Mouse (Mus musculus) midbrain, embryonic 12.5 days (tissue): Measurements from ENCODE around the gene Agbl4. TPM values are rescaled to one million over a fixed set of nuclear protein-coding genes. Genes with fewer than 3 reads are reported as not detected.
A peak's percentile ranks its signal among the peaks of the same experiment; 100 is the strongest.

Experiments used
- ATAC-seq: fragments of 200-750 bp; cut with Nextera tagmentation; 2 replicates; pipeline ENCODE4 v1.8.0; 2017; ENCODE audit warnings: low read depth, moderate TSS enrichment, moderate library complexity; ENCODE audit not compliant: low FRiP score
- H3K27ac ChIP-seq: fragments of 300-500 bp; sonication (generic); replicated peaks from 2 replicates; pipeline ENCODE4 v1.5.1; 2016; ENCODE audit warnings: mild to moderate bottlenecking
- H3K27me3 ChIP-seq: fragments of 300-500 bp; sonication (generic); 2 replicates; pipeline ENCODE4 v1.6.1; 2016; ENCODE audit warnings: mild to moderate bottlenecking
- H3K36me3 ChIP-seq: fragments of 300-500 bp; sonication (generic); 2 replicates; pipeline ENCODE4 v1.6.1; 2016
- H3K4me1 ChIP-seq: fragments of 300-500 bp; sonication (generic); 2 replicates; pipeline ENCODE4 v1.6.1; 2016
- H3K4me2 ChIP-seq: fragments of 300-500 bp; sonication (generic); replicated peaks from 2 replicates; pipeline ENCODE4 v1.6.1; 2016; ENCODE audit warnings: mild to moderate bottlenecking, moderate library complexity
- H3K4me3 ChIP-seq: fragments of 300-500 bp; sonication (generic); 2 replicates; pipeline ENCODE4 v1.5.1; 2016; ENCODE audit warnings: mild to moderate bottlenecking
- H3K9ac ChIP-seq: fragments of 300-500 bp; sonication (generic); replicated peaks from 2 replicates; pipeline ENCODE4 v1.6.1; 2016; ENCODE audit warnings: mild to moderate bottlenecking, moderate library complexity
- H3K9me3 ChIP-seq: fragments of 300-500 bp; sonication (generic); 2 replicates; pipeline ENCODE4 v1.6.1; 2016; ENCODE audit warnings: mild to moderate bottlenecking
- WGBS: fragments of 180-500 bp; shearing (Covaris S2); methylation state at CpG from one replicate; pipeline ENCODE4 v1.1.7; 2016; 5-methylcytosine and 5-hydroxymethylcytosine counted together
- polyA plus RNA-seq: library from polyadenylated mRNA; unstranded; fragments of >200 nt; fragmentation: Nextera tagmentation; extraction: Ambion mirVana; gene quantifications from 2 replicates; pipeline ENCODE4 v1.2.1, GENCODE M21; 2016

Gene Agbl4
- polyA plus RNA-seq, 1 experiment from 2014 or later, result 0.89 TPM

GRCm38 (mm10) chr4:111442435-111443238 lies 1045.2 kb downstream of the Agbl4 start:
- WGBS, result 83% methylated on average over 1 of the region's 1 CpGs
- H3K27ac ChIP-seq, result no peak overlapping the region
- ATAC-seq, result no peak

GRCm38 (mm10) chr4:111443906-111444615 lies 1046.6 kb downstream of the Agbl4 start:
- Histone ChIP-seq H3K27me3 (peaks cover 34% of the 10 kb centered on the region), H3K27ac (peak overlapping the region; percentile 71), H3K4me3 (no peak overlapping the region), H3K9ac (no peak overlapping the region), H3K9me3 (no peaks in the 10 kb centered on the region), H3K36me3 (peaks cover 14% of the 10 kb centered on the region), H3K4me2 (no peak overlapping the region), H3K4me1 (peaks cover 37% of the 10 kb centered on the region)
- peak; percentile 77 for ATAC-seq
- WGBS, result 46% methylated on average over 10 of the region's 10 CpGs

More at GRCm38 (mm10) chr4:111442435-111443238, 1045.2 kb downstream of the Agbl4 start:
- H3K36me3 ChIP-seq, result peaks cover 10% of the 10 kb centered on the region
- H3K9me3 ChIP-seq, result no peaks in the 10 kb centered on the region
- H3K27me3 ChIP-seq, result peaks cover 34% of the 10 kb centered on the region
- no peak overlapping the region for H3K4me2 ChIP-seq
- H3K4me1 ChIP-seq, result peaks cover 37% of the 10 kb centered on the region
- H3K4me3 ChIP-seq, result no peak overlapping the region
- H3K9ac ChIP-seq, result no peak overlapping the region

GRCm38 (mm10) chr4:111444616-111445160 lies 1047.2 kb downstream of the Agbl4 start:
- ATAC-seq, result peak; percentile 80
- Histone ChIP-seq H3K36me3 (peaks cover 19% of the 10 kb centered on the region), H3K4me2 (no peak overlapping the region), H3K4me3 (no peak overlapping the region), H3K27ac (peak overlapping the region; percentile 71), H3K9ac (no peak overlapping the region), H3K4me1 (peaks cover 37% of the 10 kb centered on the region), H3K27me3 (peaks cover 34% of the 10 kb centered on the region), H3K9me3 (no peaks in the 10 kb centered on the region)
- WGBS, result 26% methylated on average over 1 of the region's 1 CpGs

GRCm38 (mm10) chr4:111447918-111448317 lies 1050.5 kb downstream of the Agbl4 start:
- Histone ChIP-seq H3K4me2 (no peak overlapping the region), H3K9ac (no peak overlapping the region), H3K36me3 (peaks cover 29% of the 10 kb centered on the region), H3K4me3 (no peak overlapping the region), H3K27ac (no peak overlapping the region), H3K4me1 (peaks cover 22% of the 10 kb centered on the region), H3K27me3 (peaks cover 24% of the 10 kb centered on the region), H3K9me3 (no peaks in the 10 kb centered on the region)
- ATAC-seq, result no peak
- 86% methylated on average over 3 of the region's 3 CpGs for WGBS

GRCm38 (mm10) chr4:111448586-111448985 lies 1051.1 kb downstream of the Agbl4 start:
- ATAC-seq, result no peak
- Histone ChIP-seq H3K4me1 (peaks cover 15% of the 10 kb centered on the region), H3K9ac (no peak overlapping the region), H3K4me2 (no peak overlapping the region), H3K9me3 (no peaks in the 10 kb centered on the region), H3K4me3 (no peak overlapping the region), H3K36me3 (peaks cover 33% of the 10 kb centered on the region), H3K27ac (no peak overlapping the region), H3K27me3 (peaks cover 20% of the 10 kb centered on the region)
- WGBS, result 97% methylated on average over 4 of the region's 4 CpGs

- Histone ChIP-seq H3K4me2 (no peak overlapping the region), H3K4me1 (peaks cover 5% of the 10 kb centered on the region), H3K27ac (no peak overlapping the region), H3K4me3 (no peak overlapping the region), H3K27me3 (peaks cover 20% of the 10 kb centered on the region), H3K9ac (no peak overlapping the region), H3K9me3 (no peaks in the 10 kb centered on the region), H3K36me3 (peaks cover 43% of the 10 kb centered on the region)
- ATAC-seq, result no peak
- WGBS, result 72% methylated on average over 7 of the region's 7 CpGs
These were observed 1052.2 kb downstream of the Agbl4 start for GRCm38 (mm10) chr4:111449442-111450199.

- no peak overlapping the region for H3K4me2 ChIP-seq
- ATAC-seq, result no peak
- no peaks in the 10 kb centered on the region for H3K9me3 ChIP-seq
- peaks cover 60% of the 10 kb centered on the region for H3K36me3 ChIP-seq
- WGBS, result 83% methylated on average over 7 of the region's 7 CpGs
- no peak overlapping the region for H3K4me3 ChIP-seq
- no peak overlapping the region for H3K27ac ChIP-seq
- peaks cover 10% of the 10 kb centered on the region for H3K27me3 ChIP-seq
- H3K4me1 ChIP-seq, result no peaks in the 10 kb centered on the region
- no peak overlapping the region for H3K9ac ChIP-seq
These were observed 1053.9 kb downstream of the Agbl4 start for GRCm38 (mm10) chr4:111451283-111451918.

GRCm38 (mm10) chr4:111452192-111452591 lies 1054.7 kb downstream of the Agbl4 start:
- Histone ChIP-seq H3K27ac (no peak overlapping the region), H3K4me1 (no peaks in the 10 kb centered on the region), H3K4me2 (no peak overlapping the region), H3K4me3 (no peak overlapping the region), H3K27me3 (peaks cover 2% of the 10 kb centered on the region), H3K9ac (no peak overlapping the region), H3K36me3 (peaks cover 60% of the 10 kb centered on the region), H3K9me3 (no peaks in the 10 kb centered on the region)
- ATAC-seq, result no peak
- 91% methylated on average over 5 of the region's 5 CpGs for WGBS

GRCm38 (mm10) chr4:111453275-111453674 lies 1055.8 kb downstream of the Agbl4 start:
- Histone ChIP-seq H3K27me3 (no peaks in the 10 kb centered on the region; the same call in none of the 2 replicates), H3K27ac (no peak overlapping the region), H3K9me3 (no peaks in the 10 kb centered on the region), H3K4me3 (no peak overlapping the region), H3K9ac (no peak overlapping the region), H3K36me3 (peaks cover 58% of the 10 kb centered on the region), H3K4me1 (no peaks in the 10 kb centered on the region), H3K4me2 (no peak overlapping the region)
- ATAC-seq, result no peak
- WGBS, result 81% methylated on average over 3 of the region's 3 CpGs

GRCm38 (mm10) chr4:111455621-111456020 lies 1058.2 kb downstream of the Agbl4 start:
- peaks cover 64% of the 10 kb centered on the region for H3K36me3 ChIP-seq
- no peak overlapping the region for H3K9ac ChIP-seq

GRCm38 (mm10) chr4:111457568-111457967 lies 1060.1 kb downstream of the Agbl4 start:
- Histone ChIP-seq H3K4me2 (no peak overlapping the region), H3K27ac (no peak overlapping the region), H3K4me3 (no peak overlapping the region), H3K9ac (no peak overlapping the region), H3K36me3 (peaks cover 60% of the 10 kb centered on the region), H3K9me3 (no peaks in the 10 kb centered on the region), H3K27me3 (no peaks in the 10 kb centered on the region), H3K4me1 (no peaks in the 10 kb centered on the region)
- no peak for ATAC-seq
- WGBS, result 87% methylated on average over 5 of the region's 5 CpGs

More at GRCm38 (mm10) chr4:111455621-111456020, 1058.2 kb downstream of the Agbl4 start:
- 87% methylated on average over 5 of the region's 5 CpGs for WGBS
- Histone ChIP-seq H3K27me3 (no peaks in the 10 kb centered on the region), H3K4me1 (no peaks in the 10 kb centered on the region), H3K4me2 (no peak overlapping the region), H3K9me3 (no peaks in the 10 kb centered on the region), H3K27ac (no peak overlapping the region), H3K4me3 (no peak overlapping the region)
- no peak for ATAC-seq
